ENCODE assay signal across 10 mouse cellular contexts in the genomic region with DNA sequence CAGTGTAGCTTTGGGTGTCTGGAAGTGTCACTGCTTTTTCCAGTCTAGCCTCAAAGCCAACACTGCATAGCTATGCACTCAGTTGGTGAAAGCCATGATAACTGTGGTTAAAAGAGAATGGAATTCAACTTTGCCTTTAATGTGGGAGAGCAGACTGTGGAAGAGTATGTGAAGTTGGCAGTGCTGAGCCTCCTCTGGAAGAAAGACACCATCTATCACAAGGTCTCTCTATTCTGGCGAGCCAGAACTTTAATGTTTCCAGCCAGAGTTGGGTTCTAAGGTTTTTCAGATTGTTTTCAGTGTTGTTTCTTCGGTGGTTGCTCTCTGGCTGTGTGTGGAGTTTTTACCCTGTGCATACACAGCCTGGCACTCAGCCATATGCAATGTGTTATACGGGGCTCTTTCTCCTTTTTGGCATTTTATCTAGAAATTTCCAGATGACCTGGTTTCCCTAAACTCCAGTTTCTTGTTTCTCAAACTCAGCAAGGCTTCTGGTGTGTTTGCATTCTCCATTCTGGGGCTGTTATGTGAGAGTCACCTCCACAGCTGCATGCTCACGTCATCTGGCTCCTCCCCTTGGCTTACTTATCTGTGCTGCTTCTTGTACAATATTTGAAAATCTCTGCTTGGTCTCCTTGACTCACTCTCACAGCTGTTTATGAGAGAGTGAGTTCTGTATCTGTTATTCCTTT. TPM values are rescaled to one million over a fixed set of nuclear protein-coding genes. Genes with fewer than 3 reads are reported as not detected.
DNase-seq lines count a peak whose midpoint lies in the region; ATAC-seq and TF ChIP-seq lines count a peak whose summit lies in the region.
"Had no signal": no experiment of that assay in that cellular context is flagged by ENCODE, and none has a peak within 500 bp of the region (broad histone marks: within the 10 kb centered on the region; RNA-seq: fewer than 3 reads in every experiment).

No protein-coding gene starts in this region.

- no peak overlapping the region for H3K9ac ChIP-seq in kidney, embryonic 15.5 days
- no peak overlapping the region for H3K9ac ChIP-seq in lung, embryonic 16.5 days (ENCODE audit: low read length)
- H3K9ac ChIP-seq in midbrain, embryonic 15.5 days, result no peak overlapping the region
- H3K9ac ChIP-seq: stomach, embryonic 15.5 days had no signal

- DNase-seq in kidney, adult 18-20 months, result no peak
- peak; percentile 76 for DNase-seq in NIH3T3 (ENCODE audit: low read depth)
- no peak for DNase-seq in frontal cortex, postnatal 10 days (ENCODE audit: low spot score in 2 of 2)
- DNase-seq in frontal cortex, postnatal 14 days (ENCODE audit: low spot score in 2 of 2), result no peak

- TF ChIP-seq CTCF in embryonic fibroblast, embryonic 13.5 days (IDR thresholded peaks at IDR 0.05; ENCODE audit: borderline replicate concordance, insufficient read depth, low read length), result no peak

- H3K27me3 ChIP-seq in kidney, embryonic 15.5 days, result no peaks in the 10 kb centered on the region
- no peaks in the 10 kb centered on the region for H3K27me3 ChIP-seq in lung, embryonic 16.5 days (ENCODE audit: control insufficient read depth, insufficient read depth, low read depth, low read length)
- H3K27me3 ChIP-seq in midbrain, embryonic 15.5 days (replicated peaks), result no peaks in the 10 kb centered on the region
- H3K27me3 ChIP-seq: stomach, embryonic 15.5 days had no signal

- H3K36me3 ChIP-seq in kidney, embryonic 15.5 days, result no peaks in the 10 kb centered on the region
- H3K36me3 ChIP-seq in lung, embryonic 16.5 days (ENCODE audit: control insufficient read depth, insufficient read depth, low read length), result no peaks in the 10 kb centered on the region
- no peaks in the 10 kb centered on the region for H3K36me3 ChIP-seq in midbrain, embryonic 15.5 days (replicated peaks)
- H3K36me3 ChIP-seq: stomach, embryonic 15.5 days had no signal

- no peak for TF ChIP-seq POLR2A in embryonic fibroblast, embryonic 13.5 days (IDR thresholded peaks at IDR 0.05; ENCODE audit: low read depth, low read length)

- H3K4me2 ChIP-seq in kidney, embryonic 15.5 days, result no peak overlapping the region
- H3K4me2 ChIP-seq in lung, embryonic 16.5 days (ENCODE audit: low read depth, low read length), result no peak overlapping the region
- no peak overlapping the region for H3K4me2 ChIP-seq in midbrain, embryonic 15.5 days
- H3K4me2 ChIP-seq: stomach, embryonic 15.5 days had no signal

- no peaks in the 10 kb centered on the region for H3K4me1 ChIP-seq in kidney, embryonic 15.5 days
- H3K4me1 ChIP-seq in embryonic fibroblast, embryonic 13.5 days (ENCODE audit: control insufficient read depth, insufficient read depth, low read length), result peaks cover 9% of the 10 kb centered on the region
- 0 out of 2 replicates have a peak, but pooled peaks cover 4% of the 10 kb centered on the region for H3K4me1 ChIP-seq in lung, embryonic 16.5 days (replicated peaks; ENCODE audit: control insufficient read depth, insufficient read depth, low read length)
- H3K4me1 ChIP-seq in midbrain, embryonic 15.5 days, result no peaks in the 10 kb centered on the region
- H3K4me1 ChIP-seq: stomach, embryonic 15.5 days had no signal

- no peaks in the 10 kb centered on the region for H3K9me3 ChIP-seq in kidney, embryonic 15.5 days (replicated peaks)
- no peaks in the 10 kb centered on the region; the same call in 1 of the 2 replicates for H3K9me3 ChIP-seq in lung, embryonic 16.5 days (ENCODE audit: control insufficient read depth, low read length)
- H3K9me3 ChIP-seq in midbrain, embryonic 15.5 days, result no peaks in the 10 kb centered on the region
- H3K9me3 ChIP-seq: stomach, embryonic 15.5 days had no signal

- H3K4me3 ChIP-seq in kidney, embryonic 15.5 days (replicated peaks), result no peak overlapping the region
- H3K4me3 ChIP-seq in embryonic fibroblast, embryonic 13.5 days (ENCODE audit: insufficient read depth, low read length), result no peak overlapping the region
- no peak overlapping the region for H3K4me3 ChIP-seq in lung, embryonic 16.5 days (ENCODE audit: low read length)
- H3K4me3 ChIP-seq in midbrain, embryonic 15.5 days, result no peak overlapping the region
- H3K4me3 ChIP-seq: stomach, embryonic 15.5 days had no signal

- no peak for ATAC-seq in kidney, embryonic 15.5 days (replicated peaks; ENCODE audit: low FRiP score)
- ATAC-seq in lung, embryonic 16.5 days (ENCODE audit: low read depth), result peak; percentile 56
- no peak for ATAC-seq in midbrain, embryonic 15.5 days (replicated peaks)

- 0 out of 2 replicates have a peak overlapping the region, but pooled peaks have one; percentile 11 for H3K27ac ChIP-seq in kidney, embryonic 15.5 days
- H3K27ac ChIP-seq in embryonic fibroblast, embryonic 13.5 days (ENCODE audit: insufficient read depth, low read length), result peak overlapping the region; percentile 70
- no peak overlapping the region for H3K27ac ChIP-seq in lung, embryonic 16.5 days (ENCODE audit: low read length)
- no peak overlapping the region for H3K27ac ChIP-seq in midbrain, embryonic 15.5 days
- H3K27ac ChIP-seq: macrophage; stomach, embryonic 15.5 days had no signal

- WGBS in kidney, embryonic 15.5 days, result 60% methylated on average over 4 of the region's 4 CpGs
- WGBS in lung, embryonic 16.5 days, result 32% methylated on average over 4 of the region's 4 CpGs
- 75% methylated on average over 4 of the region's 4 CpGs for WGBS in midbrain, embryonic 15.5 days

RNA-seq across cellular contexts. Expression of gene Dtl, which starts 47.3 kb away (rescaled TPM):
- 59.7 and 60.1 TPM in 2 replicates for polyA plus RNA-seq in kidney, embryonic 15.5 days (2015; fragmentation: Nextera tagmentation; extraction: Ambion mirVana)
- 14.6 and 25.1 TPM in 2 replicates for polyA plus RNA-seq in embryonic fibroblast, embryonic 13.5 days (2011; ENCODE audit: insufficient read length, low read depth, missing spikeins)
- 50.1 and 54.0 TPM in 2 replicates for polyA plus RNA-seq in lung, embryonic 16.5 days (2015; fragmentation: Nextera tagmentation; extraction: Ambion mirVana)
- 6.2 and 7.6 TPM in 2 replicates for polyA plus RNA-seq in midbrain, embryonic 15.5 days (2015; fragmentation: Nextera tagmentation; extraction: Ambion mirVana)

RNA-seq across cellular contexts. Expression of gene Ints7, which starts 47.4 kb away (rescaled TPM):
- polyA plus RNA-seq in kidney, embryonic 15.5 days (2015; fragmentation: Nextera tagmentation; extraction: Ambion mirVana), result 65.2 and 71.2 TPM in 2 replicates
- polyA plus RNA-seq in embryonic fibroblast, embryonic 13.5 days (2011; ENCODE audit: insufficient read length, low read depth, missing spikeins), result 27.6 and 37.1 TPM in 2 replicates
- 51.7 and 54.7 TPM in 2 replicates for polyA plus RNA-seq in lung, embryonic 16.5 days (2015; fragmentation: Nextera tagmentation; extraction: Ambion mirVana)
- polyA plus RNA-seq in midbrain, embryonic 15.5 days (2015; fragmentation: Nextera tagmentation; extraction: Ambion mirVana), result 42.7 and 43.3 TPM in 2 replicates

Comparison
In these comparisons a context has a peak if more than half of its experiments do, and no peak if none do; other contexts are left out.
1. H3K27ac ChIP-seq: peak in kidney, embryonic 15.5 days (single experiment) and embryonic fibroblast, embryonic 13.5 days (single experiment); none in lung, embryonic 16.5 days (single experiment) and midbrain, embryonic 15.5 days (single experiment).